Mouse (Mus musculus): ENCODE measurements around the gene Psmd13.

- no peak for TF ChIP-seq TAL1 (IDR thresholded peaks at IDR 0.05; ENCODE audit: low read length)
- TF ChIP-seq GATA1 (IDR thresholded peaks at IDR 0.05; ENCODE audit: low read length): no peak
Measured at GRCm38 (mm10) chr7:140860728-140861127, 21.0 kb upstream of the Psmd13 start.
